Mouse (Mus musculus) megakaryocyte-erythroid progenitor cell, adult 5-6 weeks (primary cell): ENCODE results near the gene Gatm. TPM values are rescaled to one million over a fixed set of nuclear protein-coding genes. Genes with fewer than 3 reads are reported as not detected.

Experiments used
- ATAC-seq: replicated peaks from 2 replicates; pipeline ENCODE4 v1.8.0; 2016; ENCODE audit warnings: mild to moderate bottlenecking, inconsistent platforms; ENCODE audit not compliant: severe bottlenecking, poor library complexity, low FRiP score, low TSS enrichment
- total RNA-seq, 2 experiments: library from RNA; stranded (forward) in 1 of 2; stranded (reverse) in 1 of 2; fragments of 200-1000, 215-1000 nt in 1 of 2; fragments of >200 nt in 1 of 2; fragmentation: Nextera tagmentation in 1 of 2; gene quantifications; 2 replicates each; pipeline ENCODE4 v1.2.3; 2014 to 2017

The Gatm gene
- 154 and 166 TPM in 2 replicates for total RNA-seq (2014; fragmentation: Nextera tagmentation)
- 110 and 122 TPM in 2 replicates for total RNA-seq (2017)

DNA sequence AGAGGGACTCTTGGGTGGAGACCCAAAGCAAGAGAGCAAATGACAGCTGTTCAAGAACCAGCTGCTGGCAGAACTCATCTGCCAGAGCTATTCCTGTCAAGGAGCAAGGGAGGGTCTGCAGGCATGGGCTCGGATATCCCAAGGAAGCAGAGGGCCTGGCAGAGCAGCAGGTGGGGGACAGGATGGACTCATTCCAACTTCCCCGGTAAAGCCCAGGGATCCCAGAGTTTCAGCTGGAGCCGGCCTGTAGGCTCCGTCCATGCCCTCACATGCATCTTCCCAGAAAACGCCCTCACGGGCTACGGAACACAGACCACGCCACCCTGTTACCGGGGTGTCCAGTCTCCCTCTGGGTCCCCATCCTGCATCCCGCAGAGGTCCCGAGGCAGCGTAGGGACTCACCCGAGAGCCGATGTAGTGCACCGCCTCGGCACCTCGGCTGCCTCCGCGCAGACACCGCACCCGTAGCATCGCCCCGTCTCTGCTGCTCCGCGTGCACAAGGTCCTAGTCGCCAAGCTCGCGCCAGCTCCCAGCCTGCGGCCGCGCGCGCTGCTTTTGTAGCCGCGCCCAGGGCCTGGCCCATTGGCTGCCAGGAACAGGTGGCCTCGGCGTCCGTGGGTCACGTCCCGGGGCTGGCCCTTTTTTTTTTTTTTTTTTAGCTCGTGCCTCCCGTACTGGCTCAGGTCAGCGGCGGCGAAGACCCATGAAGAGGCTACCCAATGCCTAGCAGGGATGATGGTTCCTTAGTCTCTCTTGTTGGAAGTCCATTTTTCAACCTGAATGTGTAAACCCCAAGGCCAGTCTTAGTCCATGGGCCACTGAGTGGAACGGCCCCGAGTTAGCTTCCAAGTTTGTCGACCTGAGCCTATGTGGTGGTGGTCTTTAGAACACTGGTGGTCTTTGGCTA, at the start of gene Gatm:
Gene Gatm (minus strand): TSS at position 558 of the 908 bp plus-strand sequence.
- peak; percentile 99 for ATAC-seq

- no peak for ATAC-seq
Observed at GRCm38 (mm10) chr2:122659825-122660224, 48.7 kb upstream of the Gatm start.

DNA sequence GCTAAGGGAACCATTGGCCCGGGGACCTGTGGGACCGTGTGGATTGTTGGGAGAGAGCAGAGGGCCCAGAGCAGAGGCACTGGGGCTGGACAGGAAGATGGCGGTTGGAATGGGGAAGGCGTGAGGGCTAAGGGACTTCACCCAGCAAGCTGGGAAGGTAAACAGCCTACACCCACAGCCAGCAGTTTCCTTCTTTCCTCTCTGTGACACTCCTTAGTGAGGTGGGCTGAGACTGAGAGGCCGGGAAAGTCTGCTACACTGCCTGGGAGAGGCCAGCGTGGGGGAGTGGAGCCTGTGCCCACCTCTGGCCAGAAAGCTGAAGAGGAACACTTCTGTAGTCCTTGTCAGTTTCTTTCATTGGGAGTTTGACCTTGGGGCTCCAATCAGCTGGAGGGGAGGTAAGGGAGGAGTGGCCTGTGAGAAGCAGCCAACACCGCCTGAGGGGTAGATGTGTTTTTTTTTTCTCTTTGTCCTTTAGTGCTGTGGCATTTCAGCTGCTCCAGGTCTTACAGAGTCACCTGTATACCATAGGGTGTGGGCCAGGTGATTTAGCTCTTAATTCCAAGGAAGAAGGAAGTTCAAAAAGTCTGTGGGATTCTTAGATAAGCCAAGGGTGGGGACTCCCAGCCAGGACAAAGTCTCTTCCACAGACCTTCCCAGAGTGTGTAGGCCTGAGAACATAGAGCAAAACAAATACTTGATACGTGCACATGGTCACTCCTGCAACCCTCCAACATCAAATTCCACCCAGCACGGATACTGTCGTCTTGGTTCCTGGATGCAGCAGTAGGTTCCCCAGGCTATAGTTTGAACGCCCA, 46.8 kb upstream of the Gatm start:
- ATAC-seq: no peak

- ATAC-seq: no peak
Observed at GRCm38 (mm10) chr2:122656767-122657166, 45.7 kb upstream of the Gatm start.

DNA sequence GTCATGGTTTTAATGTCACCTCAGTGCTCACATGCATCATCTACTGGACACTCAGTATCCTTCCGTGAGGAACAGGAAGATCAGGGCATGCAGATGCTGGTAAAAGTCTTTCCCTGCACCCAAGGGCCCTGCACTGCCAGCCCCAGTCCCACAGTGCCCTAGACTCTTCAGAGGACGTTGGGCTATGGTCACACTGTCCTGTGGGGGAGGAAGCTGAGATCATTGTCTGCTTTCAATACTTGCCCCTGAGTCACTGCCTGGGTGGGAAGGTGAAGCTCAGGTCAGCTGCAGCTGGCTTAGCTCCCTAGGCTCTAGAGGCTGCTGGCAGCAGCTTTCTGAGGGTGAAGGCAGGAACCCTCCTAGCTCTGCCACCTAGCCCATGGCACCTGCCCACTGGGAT, 44.9 kb upstream of the Gatm start:
- no peak for ATAC-seq

- ATAC-seq: peak; percentile 69
Observed at GRCm38 (mm10) chr2:122652096-122653084, 41.3 kb upstream of the Gatm start.

DNA sequence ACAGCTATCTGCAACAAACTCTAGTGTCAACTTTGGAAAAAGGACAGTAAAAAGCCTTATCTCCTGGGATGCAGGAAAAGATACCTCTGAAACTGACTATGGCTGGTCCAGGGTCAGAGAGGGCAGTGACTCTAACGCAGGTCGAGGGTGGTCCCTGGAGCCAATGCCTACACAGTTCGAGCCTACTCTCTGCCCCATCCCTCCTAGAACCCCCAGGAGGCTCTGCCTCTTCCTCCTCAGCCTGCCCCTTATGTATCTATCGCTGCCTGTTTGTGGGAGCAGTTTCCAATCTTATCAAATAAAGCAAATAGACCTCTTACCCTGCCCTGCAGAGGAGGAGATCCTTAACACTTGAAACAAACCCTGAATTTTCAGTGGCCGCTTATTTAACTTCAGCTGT, 27.6 kb upstream of the Gatm start:
- no peak for ATAC-seq

DNA sequence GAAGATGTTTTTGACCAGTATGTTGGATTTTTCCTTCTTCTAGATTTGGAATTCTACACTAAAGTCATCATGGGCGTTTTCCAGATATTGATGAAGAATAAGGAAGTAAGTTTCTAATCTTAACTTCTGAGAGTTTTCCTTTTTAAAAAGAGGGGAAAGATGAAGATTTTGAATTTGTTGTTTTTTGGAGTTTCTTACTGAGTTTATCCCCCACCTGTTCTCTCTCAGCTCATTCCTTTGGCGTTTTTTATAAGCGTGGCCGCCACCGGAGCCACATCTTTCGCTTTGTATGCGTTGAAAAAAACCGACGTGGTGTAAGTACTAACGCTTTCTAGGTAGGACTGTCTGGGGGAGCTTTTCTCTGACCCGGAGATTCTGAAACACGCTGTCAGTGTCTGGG, 26.9 kb upstream of the Gatm start:
- no peak for ATAC-seq

GRCm38 (mm10) chr2:122637526-122637997, 26.5 kb upstream of the Gatm start:
- ATAC-seq: peak; percentile 87

DNA sequence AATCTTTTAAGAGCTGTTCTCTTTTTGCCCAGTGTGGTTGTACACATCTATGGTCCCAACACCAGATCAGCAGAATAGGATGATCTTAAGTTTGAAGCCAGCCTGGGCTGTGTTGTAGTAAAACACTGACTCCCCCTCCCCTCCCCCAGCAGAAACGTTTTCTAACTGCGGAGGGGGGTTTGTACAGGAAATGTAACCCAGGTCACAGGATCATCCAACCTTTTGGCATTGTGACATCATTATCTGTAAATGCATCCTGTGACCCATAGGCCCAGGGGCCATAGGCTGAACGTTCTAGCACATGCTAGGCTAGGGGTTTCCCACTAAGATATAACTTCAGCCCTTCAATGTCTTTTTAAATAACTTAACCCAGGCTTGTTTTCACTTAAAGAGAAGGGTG, 25.6 kb upstream of the Gatm start, which contains the start of gene AA467197:
Gene AA467197 (plus strand): TSS at position 301 of the 400 bp plus-strand sequence.
- no peak for ATAC-seq

- ATAC-seq: peak; percentile 25
Observed at GRCm38 (mm10) chr2:122631226-122631801, 20.2 kb upstream of the Gatm start.

GRCm38 (mm10) chr2:122630465-122631225, 19.5 kb upstream of the Gatm start:
- ATAC-seq: peak; percentile 82

DNA sequence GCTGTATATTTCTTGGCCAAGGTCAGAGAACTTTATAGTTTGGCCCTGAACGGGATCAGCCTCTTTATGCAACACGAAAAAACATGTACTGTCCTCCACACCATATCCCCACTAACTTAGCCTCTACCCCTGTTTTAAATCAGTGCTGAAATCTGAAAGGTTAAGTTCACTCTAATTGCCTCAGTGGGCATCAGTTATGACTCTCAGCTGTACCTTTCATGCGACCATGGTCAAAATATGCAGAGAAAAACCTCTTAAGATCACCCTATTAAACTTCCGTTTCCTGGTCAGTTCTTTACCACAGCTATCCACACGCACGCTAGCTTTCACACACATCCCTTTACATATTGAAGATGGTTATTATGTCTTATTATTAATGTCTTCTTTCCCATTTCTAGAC, 18.8 kb upstream of the Gatm start:
- ATAC-seq: no peak

- ATAC-seq: peak; percentile 57
Observed at GRCm38 (mm10) chr2:122628976-122629375, 17.9 kb upstream of the Gatm start.

DNA sequence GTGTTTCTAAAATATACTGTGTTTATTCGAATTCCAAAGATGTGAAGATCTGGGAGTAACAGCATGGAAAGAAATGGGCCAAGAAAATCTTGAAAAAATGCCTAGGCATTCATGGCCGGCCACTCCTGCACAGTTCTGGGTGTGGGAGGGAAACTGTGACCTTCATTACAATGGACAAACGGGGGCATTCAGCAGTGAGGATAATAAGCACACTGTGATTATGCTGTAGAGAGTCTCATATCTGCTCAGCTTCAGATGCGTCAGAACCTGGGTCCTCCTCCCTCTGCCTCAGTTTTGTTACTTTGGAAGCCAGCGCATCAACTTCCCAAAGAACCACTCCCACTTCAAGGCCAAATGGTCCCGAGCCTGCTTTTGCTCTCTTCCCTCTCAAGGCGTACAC, 14.8 kb upstream of the Gatm start:
- no peak for ATAC-seq

DNA sequence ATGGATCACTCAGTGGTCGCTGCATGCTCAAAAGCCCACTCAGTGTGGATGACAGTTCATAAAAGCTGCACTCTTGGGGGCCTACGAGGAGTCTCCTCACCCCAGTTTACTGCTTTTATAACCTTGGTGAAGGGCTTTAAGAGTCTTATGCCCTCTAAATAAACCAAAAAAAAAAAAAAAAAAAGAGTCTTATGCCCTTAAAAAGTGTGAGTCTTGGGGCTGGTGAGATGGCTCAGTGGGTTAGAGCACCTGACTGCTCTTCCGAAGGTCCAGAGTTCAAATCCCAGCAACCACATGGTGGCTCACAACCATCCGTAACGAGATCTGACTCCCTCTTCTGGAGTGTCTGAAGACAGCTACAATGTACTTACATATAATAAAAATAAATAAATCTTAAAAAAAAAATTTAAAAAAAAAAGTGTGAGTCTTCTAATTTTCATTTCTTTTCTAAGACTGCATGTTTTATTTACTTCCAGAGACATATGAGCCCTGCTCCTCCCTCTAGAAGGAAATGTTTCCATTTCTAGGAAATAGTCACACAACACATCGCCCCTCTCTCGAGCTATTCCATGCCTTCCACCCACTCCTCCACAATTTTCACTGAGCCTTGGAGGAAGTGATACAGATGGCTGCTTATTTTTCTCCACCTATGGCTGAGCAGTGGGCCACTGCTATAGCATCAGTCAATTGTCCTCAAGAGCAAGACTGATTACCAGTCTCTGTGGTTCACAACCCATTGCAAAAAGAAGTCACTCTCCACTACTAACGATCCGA, 10.4 kb upstream of the Gatm start:
- no peak for ATAC-seq

- ATAC-seq: no peak
Observed at GRCm38 (mm10) chr2:122618719-122619118, 7.6 kb upstream of the Gatm start.
